8 mouse cellular contexts compared by ENCODE assay signal in genomic region chr4:155344716-155345607, GRCm38 (mm10). TPM values are rescaled to one million over a fixed set of nuclear protein-coding genes. Genes with fewer than 3 reads are reported as not detected.
A peak's percentile ranks its signal among the peaks of the same experiment; 100 is the strongest.
DNase-seq lines count a peak whose midpoint lies in the region; ATAC-seq and TF ChIP-seq lines count a peak whose summit lies in the region.
"Had no signal": no experiment of that assay in that cellular context is flagged by ENCODE, and none has a peak within 500 bp of the region (broad histone marks: within the 10 kb centered on the region; RNA-seq: fewer than 3 reads in every experiment).

No protein-coding gene starts in this region.

- WGBS in embryonic facial prominence, embryonic 11.5 days = 8% methylated on average over 47 of the region's 47 CpGs
- 3% methylated on average over 47 of the region's 47 CpGs for WGBS in hindbrain, postnatal 0 days
- 13% methylated on average over 47 of the region's 47 CpGs for WGBS in limb, embryonic 15.5 days

- H3K27me3 ChIP-seq in E14TG2a.4 (ENCODE audit: insufficient read depth, low read length) = peaks cover 27% of the 10 kb centered on the region
- H3K27me3 ChIP-seq in embryonic facial prominence, embryonic 11.5 days (ENCODE audit: control insufficient read depth, insufficient read depth, low read length) = peaks cover 2% of the 10 kb centered on the region; the same call in 1 of the 2 replicates
- no peaks in the 10 kb centered on the region for H3K27me3 ChIP-seq in hindbrain, postnatal 0 days (ENCODE audit: insufficient read depth, low read length)
- peaks cover 28% of the 10 kb centered on the region for H3K27me3 ChIP-seq in limb, embryonic 15.5 days

- DNase-seq in MN1 (ENCODE audit: low spot score) = peak; percentile 77
- peak; percentile 55 for DNase-seq in embryonic facial prominence, embryonic 11.5 days (ENCODE audit: low spot score)
- peak; percentile 66 for DNase-seq in hindbrain, postnatal 0 days (ENCODE audit: low spot score)
- DNase-seq in right cerebral cortex, adult 2 months (ENCODE audit: low spot score in 2 of 2) = peak; percentile 41 to 54

- H3K9me3 ChIP-seq in E14TG2a.4 (ENCODE audit: low read length) = no peaks in the 10 kb centered on the region
- H3K9me3 ChIP-seq in embryonic facial prominence, embryonic 11.5 days (replicated peaks; ENCODE audit: control insufficient read depth, low read length) = no peaks in the 10 kb centered on the region
- no peaks in the 10 kb centered on the region for H3K9me3 ChIP-seq in hindbrain, postnatal 0 days (ENCODE audit: low read length)
- H3K9me3 ChIP-seq in limb, embryonic 15.5 days = no peaks in the 10 kb centered on the region

- no peak for TF ChIP-seq CTCF in E14TG2a.4 (conservative IDR thresholded peaks at IDR 0.05; ENCODE audit: low read length)
- no peak for TF ChIP-seq CTCF in hindbrain, postnatal 0 days (IDR thresholded peaks at IDR 0.05; ENCODE audit: low read depth)

- H3K27ac ChIP-seq in embryonic facial prominence, embryonic 11.5 days (replicated peaks; ENCODE audit: low read depth, low read length) = no peak overlapping the region
- peak overlapping the region; percentile 90 for H3K27ac ChIP-seq in hindbrain, postnatal 0 days
- 0 out of 2 replicates have a peak overlapping the region, but pooled peaks have one; percentile 27 for H3K27ac ChIP-seq in limb, embryonic 15.5 days

- peaks cover 10% of the 10 kb centered on the region for H3K36me3 ChIP-seq in E14TG2a.4 (ENCODE audit: insufficient read depth, low read length)
- no peaks in the 10 kb centered on the region for H3K36me3 ChIP-seq in embryonic facial prominence, embryonic 11.5 days (replicated peaks; ENCODE audit: control insufficient read depth, insufficient read depth, low read depth, low read length)
- H3K36me3 ChIP-seq in hindbrain, postnatal 0 days (ENCODE audit: insufficient read depth, low read length) = no peaks in the 10 kb centered on the region
- H3K36me3 ChIP-seq in limb, embryonic 15.5 days = no peaks in the 10 kb centered on the region

- ATAC-seq in embryonic facial prominence, embryonic 11.5 days (replicated peaks; ENCODE audit: insufficient number of reproducible peaks, low FRiP score, low TSS enrichment, low read depth) = peak; percentile 53
- ATAC-seq in hindbrain, postnatal 0 days = peak; percentile 80
- ATAC-seq in limb, embryonic 15.5 days (ENCODE audit: insufficient number of reproducible peaks, low FRiP score, low TSS enrichment, low read depth) = no peak
- no peak for ATAC-seq in monocyte, adult 5-6 weeks (replicated peaks; ENCODE audit: insufficient number of reproducible peaks, low FRiP score, low TSS enrichment, poor library complexity, severe bottlenecking)

- H3K4me1 ChIP-seq in E14TG2a.4 (replicated peaks; ENCODE audit: low read depth, low read length) = peaks cover 46% of the 10 kb centered on the region
- H3K4me1 ChIP-seq in embryonic facial prominence, embryonic 11.5 days (ENCODE audit: control insufficient read depth, insufficient read depth, low read length) = peaks cover 7% of the 10 kb centered on the region
- H3K4me1 ChIP-seq in hindbrain, postnatal 0 days (ENCODE audit: insufficient read depth, low read length) = peaks cover 12% of the 10 kb centered on the region; the same call in 1 of the 2 replicates
- H3K4me1 ChIP-seq in limb, embryonic 15.5 days = peaks cover 18% of the 10 kb centered on the region

- peak overlapping the region; percentile 95 for H3K4me2 ChIP-seq in embryonic facial prominence, embryonic 11.5 days (ENCODE audit: low read depth, low read length)
- peak overlapping the region; percentile 68 for H3K4me2 ChIP-seq in hindbrain, postnatal 0 days (ENCODE audit: low read depth, low read length)
- H3K4me2 ChIP-seq in limb, embryonic 15.5 days = peak overlapping the region; percentile 77

- peak overlapping the region; percentile 75 for H3K4me3 ChIP-seq in E14TG2a.4 (replicated peaks; ENCODE audit: low read length)
- peak overlapping the region; percentile 53 for H3K4me3 ChIP-seq in embryonic facial prominence, embryonic 11.5 days (ENCODE audit: low read depth, low read length)
- H3K4me3 ChIP-seq in hindbrain, postnatal 0 days (ENCODE audit: low read length) = peak overlapping the region; percentile 68
- H3K4me3 ChIP-seq in limb, embryonic 15.5 days = peak overlapping the region; percentile 44
- H3K4me3 ChIP-seq: erythroblast, embryonic 14.5 days had no signal

- H3K9ac ChIP-seq in embryonic facial prominence, embryonic 11.5 days (replicated peaks; ENCODE audit: low read length) = peak overlapping the region; percentile 68
- peak overlapping the region; percentile 82 for H3K9ac ChIP-seq in hindbrain, postnatal 0 days (replicated peaks; ENCODE audit: low read length)
- H3K9ac ChIP-seq in limb, embryonic 15.5 days = peak overlapping the region; percentile 27; the same call in 1 of the 2 replicates

RNA-seq across cellular contexts. Expression of gene Prkcz, which starts 16.2 kb away (rescaled TPM):
- polyA plus RNA-seq in embryonic facial prominence, embryonic 11.5 days (2014; fragmentation: Nextera tagmentation; extraction: Ambion mirVana) = 8.1 and 12.9 TPM in 2 replicates
- 85.0 and 85.1 TPM in 2 replicates for total RNA-seq in hindbrain, postnatal 0 days (2014; rRNA removed)
- 80.4 and 84.2 TPM in 2 replicates for polyA plus RNA-seq in hindbrain, postnatal 0 days (2015; fragmentation: Nextera tagmentation; extraction: Ambion mirVana)
- polyA plus RNA-seq in limb, embryonic 15.5 days (2015; fragmentation: Nextera tagmentation; extraction: Ambion mirVana) = 10.5 and 10.6 TPM in 2 replicates
- total RNA-seq in monocyte, adult 5-6 weeks (2017) = 0.78 to 2.3 TPM in 2 of 3 replicates, not detected in the other

RNA-seq across cellular contexts. Expression of gene Gabrd, which starts 53.0 kb away (rescaled TPM):
- polyA plus RNA-seq in embryonic facial prominence, embryonic 11.5 days (2014; fragmentation: Nextera tagmentation; extraction: Ambion mirVana) = not detected in 2 replicates
- total RNA-seq in hindbrain, postnatal 0 days (2014; rRNA removed) = 0.42 and 0.72 TPM in 2 replicates
- 0.29 and 0.50 TPM in 2 replicates for polyA plus RNA-seq in hindbrain, postnatal 0 days (2015; fragmentation: Nextera tagmentation; extraction: Ambion mirVana)
- 0.19 and 0.36 TPM in 2 replicates for polyA plus RNA-seq in limb, embryonic 15.5 days (2015; fragmentation: Nextera tagmentation; extraction: Ambion mirVana)
- total RNA-seq in monocyte, adult 5-6 weeks (2017) = 1.1 TPM in 1 of 3 replicates, not detected in the others
- polyA plus RNA-seq: erythroblast, embryonic 14.5 days had no signal

Comparison
In these comparisons a context has a peak if more than half of its experiments do, and no peak if none do; other contexts are left out.
1. ATAC-seq: peak in embryonic facial prominence, embryonic 11.5 days (single experiment) and hindbrain, postnatal 0 days (single experiment); none in limb, embryonic 15.5 days (single experiment) and monocyte, adult 5-6 weeks (single experiment).
2. H3K9ac ChIP-seq: peak in every context shown above with its lines; median percentile 82 in hindbrain, postnatal 0 days; 68 in embryonic facial prominence, embryonic 11.5 days; 27 in limb, embryonic 15.5 days.
3. Peak in every context shown above with its lines, with median percentiles within 50 percentile points of each other: H3K4me3 ChIP-seq, DNase-seq and H3K4me2 ChIP-seq.